Mouse (Mus musculus) heart, embryonic 16.5 days (tissue): ENCODE measurements around the gene Gzmm. TPM values are rescaled to one million over a fixed set of nuclear protein-coding genes. Genes with fewer than 3 reads are reported as not detected.
A peak's percentile ranks its signal among the peaks of the same experiment; 100 is the strongest.

Experiments
- ATAC-seq: fragments of 200-750 bp; cut with Nextera tagmentation; replicated peaks from 2 replicates; pipeline ENCODE4 v1.8.0; 2017; ENCODE audit warnings: moderate number of reproducible peaks; ENCODE audit not compliant: insufficient read depth, low FRiP score; ENCODE audit errors: extremely low read depth
- H3K27ac ChIP-seq: fragments of 300-500 bp; sonication (generic); 2 replicates; pipeline ENCODE4 v1.5.1; 2014; ENCODE audit warnings: mild to moderate bottlenecking, low read length, control low read depth, moderate library complexity
- H3K27me3 ChIP-seq: fragments of 300-500 bp; sonication (generic); 2 replicates; pipeline ENCODE4 v1.6.1; 2014; ENCODE audit warnings: low read length, mixed read lengths; ENCODE audit not compliant: control insufficient read depth, insufficient read depth
- H3K36me3 ChIP-seq: fragments of 300-500 bp; sonication (generic); 2 replicates; pipeline ENCODE4 v1.6.1; 2014; ENCODE audit not compliant: control insufficient read depth, insufficient read depth
- H3K4me1 ChIP-seq: fragments of 300-500 bp; sonication (generic); 2 replicates; pipeline ENCODE4 v1.6.1; 2014; ENCODE audit warnings: low read length, mixed read lengths; ENCODE audit not compliant: control insufficient read depth, insufficient read depth
- H3K4me2 ChIP-seq: fragments of 300-500 bp; sonication (generic); 2 replicates; pipeline ENCODE4 v1.6.1; 2014; ENCODE audit warnings: low read depth, mild to moderate bottlenecking, control low read depth, low read length
- H3K4me3 ChIP-seq: fragments of 300-500 bp; sonication (generic); 2 replicates; pipeline ENCODE4 v1.5.1; 2014; ENCODE audit warnings: mild to moderate bottlenecking, control low read depth, low read length
- H3K9ac ChIP-seq: fragments of 300-500 bp; sonication (generic); 2 replicates; pipeline ENCODE4 v1.6.1; 2014; ENCODE audit warnings: low read length, control low read depth
- H3K9me3 ChIP-seq: fragments of 300-500 bp; sonication (generic); replicated peaks from 2 replicates; pipeline ENCODE4 v1.6.1; 2016; ENCODE audit warnings: low read length; ENCODE audit not compliant: control insufficient read depth
- WGBS: fragments of 180-500 bp; shearing (Covaris S2); extraction: QIAGEN DNeasy Blood & Tissue Kit; methylation state at CpG from one replicate; pipeline ENCODE4 v1.1.7; 2014; 5-methylcytosine and 5-hydroxymethylcytosine counted together
- polyA plus RNA-seq: library from polyadenylated mRNA; unstranded; fragments of >200 nt; fragmentation: Nextera tagmentation; extraction: Ambion mirVana; gene quantifications from 2 replicates; pipeline ENCODE4 v1.2.1, GENCODE M21; 2015

Gzmm gene
- polyA plus RNA-seq, 1 experiment from 2014 or later, result 1.1 TPM

GRCm38 (mm10) chr10:79684770-79685600 lies 3.8 kb upstream of the Gzmm start:
- H3K9me3 ChIP-seq, result no peaks in the 10 kb centered on the region
- H3K4me1 ChIP-seq, result peaks cover 34% of the 10 kb centered on the region
- no peaks in the 10 kb centered on the region for H3K27me3 ChIP-seq
- no peak for ATAC-seq
- H3K4me3 ChIP-seq, result no peak overlapping the region
- WGBS, result 93% methylated on average over 25 of the region's 25 CpGs
- peaks cover 42% of the 10 kb centered on the region for H3K36me3 ChIP-seq
- peak overlapping the region; percentile 22; the same call in 1 of the 2 replicates for H3K27ac ChIP-seq
- no peak overlapping the region for H3K9ac ChIP-seq
- H3K4me2 ChIP-seq, result no peak overlapping the region

- ATAC-seq, result no peak
- H3K27ac ChIP-seq, result peak overlapping the region; percentile 83
- peaks cover 42% of the 10 kb centered on the region for H3K36me3 ChIP-seq
- H3K4me3 ChIP-seq, result no peak overlapping the region
- H3K27me3 ChIP-seq, result no peaks in the 10 kb centered on the region
- WGBS, result 61% methylated on average over 2 of the region's 2 CpGs
- peaks cover 31% of the 10 kb centered on the region for H3K4me1 ChIP-seq
- no peak overlapping the region for H3K4me2 ChIP-seq
- H3K9me3 ChIP-seq, result no peaks in the 10 kb centered on the region
- no peak overlapping the region for H3K9ac ChIP-seq
These were observed 2.6 kb upstream of the Gzmm start for GRCm38 (mm10) chr10:79686219-79686618.

DNA sequence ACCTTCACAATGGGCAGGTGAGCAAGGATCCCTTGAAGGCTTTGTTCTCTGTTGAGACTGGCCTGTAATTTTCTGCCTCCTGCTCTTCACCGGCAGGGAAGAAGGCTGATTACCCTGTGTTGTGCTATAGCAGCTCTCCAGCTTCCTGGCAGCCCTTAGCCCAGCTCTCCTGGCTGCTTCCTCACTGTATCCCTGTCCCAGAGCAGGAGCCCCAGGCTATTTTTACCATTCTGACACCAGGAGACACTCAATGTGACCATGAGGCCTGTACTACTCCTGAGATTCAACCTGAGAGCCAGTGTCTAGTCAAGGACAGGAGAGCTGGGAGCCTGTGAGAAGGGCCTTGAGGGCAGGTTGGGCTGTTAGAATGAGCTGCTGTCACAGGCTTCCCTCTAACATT lies 2.1 kb upstream of the Gzmm start:
- peaks cover 42% of the 10 kb centered on the region for H3K36me3 ChIP-seq
- WGBS, result 45% methylated on average over 1 of the region's 1 CpGs
- H3K4me1 ChIP-seq, result peaks cover 31% of the 10 kb centered on the region
- H3K9me3 ChIP-seq, result no peaks in the 10 kb centered on the region
- H3K4me3 ChIP-seq, result no peak overlapping the region
- 0 out of 2 replicates have a peak, but pooled peaks have one; percentile 12 for ATAC-seq
- no peaks in the 10 kb centered on the region for H3K27me3 ChIP-seq
- peak overlapping the region; percentile 83 for H3K27ac ChIP-seq
- peak overlapping the region; percentile 30; the same call in 1 of the 2 replicates for H3K9ac ChIP-seq
- peak overlapping the region; percentile 24; the same call in 1 of the 2 replicates for H3K4me2 ChIP-seq

DNA sequence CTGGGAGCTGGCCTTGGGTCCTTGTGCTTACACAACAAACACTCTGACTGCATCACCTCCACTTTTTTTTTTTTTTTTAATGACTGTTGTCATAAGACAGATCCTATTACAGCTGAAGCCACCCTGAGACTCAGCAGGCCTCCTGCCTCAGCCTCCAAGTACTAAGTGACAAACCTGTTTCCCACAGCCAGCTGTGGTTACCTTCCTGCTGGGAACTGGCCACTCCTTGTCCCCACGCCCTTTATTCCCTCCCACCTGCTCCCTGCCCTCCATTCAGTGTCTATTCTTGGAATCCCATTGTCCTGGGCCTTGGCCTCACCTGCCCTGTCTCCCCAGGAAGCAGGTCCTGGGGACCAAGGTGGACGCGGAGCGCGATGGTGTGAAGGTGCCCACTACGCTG lies 1.3 kb upstream of the Gzmm start:
- no peak for ATAC-seq
- H3K27me3 ChIP-seq, result no peaks in the 10 kb centered on the region
- WGBS, result 98% methylated on average over 6 of the region's 6 CpGs
- H3K36me3 ChIP-seq, result peaks cover 42% of the 10 kb centered on the region
- H3K4me3 ChIP-seq, result no peak overlapping the region
- H3K9me3 ChIP-seq, result no peaks in the 10 kb centered on the region; the same call in 1 of the 2 replicates
- no peak overlapping the region for H3K9ac ChIP-seq
- H3K4me1 ChIP-seq, result peaks cover 31% of the 10 kb centered on the region
- no peak overlapping the region for H3K4me2 ChIP-seq
- peak overlapping the region; percentile 83 for H3K27ac ChIP-seq

DNA sequence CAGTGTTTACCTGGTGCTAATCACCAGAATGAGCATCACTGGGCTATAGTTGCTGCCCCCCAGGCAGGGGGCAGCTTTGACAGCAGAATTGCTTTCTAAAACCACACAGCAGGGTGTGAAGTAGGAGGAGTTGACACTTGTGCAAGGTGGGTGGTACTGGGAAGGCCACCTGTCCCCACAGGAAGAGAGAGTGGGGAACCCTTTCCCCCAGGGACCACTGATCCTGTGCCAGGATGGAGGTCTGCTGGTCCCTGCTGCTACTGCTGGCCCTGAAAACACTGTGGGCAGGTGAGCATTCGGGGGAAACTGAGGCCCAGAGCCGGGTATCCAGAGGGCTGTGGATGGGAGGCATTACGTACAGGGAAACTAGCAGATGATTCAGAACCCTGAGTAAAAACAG lies 358 bp downstream of the Gzmm start:
- Histone ChIP-seq H3K36me3 (peaks cover 42% of the 10 kb centered on the region), H3K9ac (no peak overlapping the region), H3K4me2 (no peak overlapping the region), H3K9me3 (no peaks in the 10 kb centered on the region; the same call in 1 of the 2 replicates), H3K4me1 (peaks cover 19% of the 10 kb centered on the region), H3K27me3 (no peaks in the 10 kb centered on the region), H3K4me3 (no peak overlapping the region), H3K27ac (no peak overlapping the region)
- no peak for ATAC-seq
- WGBS, result 92% methylated on average over 3 of the region's 3 CpGs

DNA sequence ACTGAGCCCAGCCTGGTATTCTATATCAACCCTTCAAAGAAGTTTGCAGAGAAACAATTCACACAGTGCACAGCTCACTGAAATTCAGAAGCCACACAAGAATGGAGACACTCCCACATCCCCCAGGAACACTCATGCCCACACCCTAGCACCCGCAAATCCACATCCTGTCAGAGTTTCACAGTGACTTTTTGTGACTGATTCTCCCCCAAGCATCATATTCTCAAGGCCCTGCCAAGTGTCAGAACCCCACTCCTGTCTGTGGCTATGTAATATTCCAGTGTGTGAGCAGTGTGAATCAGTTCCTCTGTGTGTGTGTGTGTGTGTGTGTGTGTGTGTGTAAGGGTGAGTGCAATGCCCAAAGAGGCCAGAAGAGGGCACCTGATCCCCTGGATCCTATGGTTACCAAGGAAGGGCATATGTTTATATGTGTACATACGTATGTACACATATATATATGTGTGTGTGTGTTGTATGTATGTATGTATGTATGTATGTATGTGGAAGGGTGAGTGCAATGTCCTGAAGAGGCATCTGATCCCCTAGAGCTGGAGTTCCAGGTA lies 3.2 kb downstream of the Gzmm start:
- no peak for ATAC-seq
- H3K4me1 ChIP-seq, result peaks cover 26% of the 10 kb centered on the region
- WGBS, result 93% methylated on average over 2 of the region's 2 CpGs
- H3K9me3 ChIP-seq, result no peaks in the 10 kb centered on the region; the same call in 1 of the 2 replicates
- H3K27ac ChIP-seq, result no peak overlapping the region
- H3K4me2 ChIP-seq, result no peak overlapping the region
- H3K9ac ChIP-seq, result no peak overlapping the region
- H3K27me3 ChIP-seq, result no peaks in the 10 kb centered on the region
- peaks cover 23% of the 10 kb centered on the region for H3K36me3 ChIP-seq
- no peak overlapping the region for H3K4me3 ChIP-seq

DNA sequence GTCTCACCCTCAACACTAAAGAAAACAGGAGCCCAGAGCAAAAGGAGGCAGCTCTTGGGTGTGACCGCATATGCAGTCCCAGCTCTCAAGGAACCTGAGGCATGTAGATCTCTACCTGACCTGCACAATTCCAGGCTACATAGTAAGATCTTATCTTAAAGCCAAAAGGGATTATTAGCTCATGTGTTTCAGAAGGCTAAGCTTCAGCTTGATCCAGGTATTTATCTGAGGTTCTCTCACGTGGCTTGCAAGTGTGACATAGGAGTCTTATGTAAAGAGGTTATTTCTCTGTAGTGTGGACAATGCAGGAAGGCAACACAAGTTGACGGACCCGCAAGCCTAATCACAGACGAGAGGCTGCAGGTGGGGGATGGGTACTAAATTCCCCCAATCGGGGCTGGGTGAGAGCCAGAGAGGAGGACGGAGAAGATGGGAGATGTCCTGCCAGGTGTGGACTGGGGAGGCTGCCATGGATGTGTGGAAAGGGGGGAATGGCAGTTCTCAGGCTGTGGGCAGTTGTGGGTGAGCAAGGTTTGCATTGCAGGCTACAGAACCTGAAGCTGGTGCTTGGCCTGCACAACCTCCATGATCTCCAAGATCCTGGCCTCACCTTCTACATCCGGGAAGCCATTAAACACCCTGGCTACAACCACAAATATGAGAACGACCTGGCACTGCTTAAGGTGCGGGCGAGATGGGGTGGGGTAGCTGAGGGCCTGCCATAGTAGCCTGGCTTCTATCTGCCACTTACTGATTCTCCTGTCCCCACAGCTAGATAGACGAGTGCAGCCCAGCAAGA lies 5.0 kb downstream of the Gzmm start:
- WGBS, result 64% methylated on average over 12 of the region's 12 CpGs
- H3K27ac ChIP-seq, result peak overlapping the region; percentile 64
- no peak overlapping the region for H3K9ac ChIP-seq

GRCm38 (mm10) chr10:79694379-79694655 lies 5.5 kb downstream of the Gzmm start:
- Histone ChIP-seq H3K36me3 (peaks cover under 1% of the 10 kb centered on the region), H3K27ac (peak overlapping the region; percentile 64), H3K9ac (no peak overlapping the region), H3K4me2 (no peak overlapping the region), H3K27me3 (no peaks in the 10 kb centered on the region), H3K4me1 (peaks cover 24% of the 10 kb centered on the region), H3K4me3 (no peak overlapping the region), H3K9me3 (no peaks in the 10 kb centered on the region; the same call in 1 of the 2 replicates)
- no peak for ATAC-seq
- 63% methylated on average over 6 of the region's 6 CpGs for WGBS

More for the DNA sequence above, 5.0 kb downstream of the Gzmm start:
- peaks cover 24% of the 10 kb centered on the region for H3K4me1 ChIP-seq
- H3K9me3 ChIP-seq, result no peaks in the 10 kb centered on the region; the same call in 1 of the 2 replicates
- no peaks in the 10 kb centered on the region for H3K27me3 ChIP-seq
- ATAC-seq, result no peak
- H3K4me3 ChIP-seq, result no peak overlapping the region
- H3K36me3 ChIP-seq, result peaks cover 6% of the 10 kb centered on the region
- H3K4me2 ChIP-seq, result no peak overlapping the region
